In genomic region chr3:90668846-90669245, GRCm38 (mm10) we compare ENCODE assay signal across 9 mouse cellular contexts. TPM values are rescaled to one million over a fixed set of nuclear protein-coding genes. Genes with fewer than 3 reads are reported as not detected.
DNase-seq lines count a peak whose midpoint lies in the region; ATAC-seq and TF ChIP-seq lines count a peak whose summit lies in the region.
"Had no signal": no experiment of that assay in that cellular context is flagged by ENCODE, and none has a peak within 500 bp of the region (broad histone marks: within the 10 kb centered on the region; RNA-seq: fewer than 3 reads in every experiment).

TSS of gene S100a8 (plus strand) at chr3:90668978.

- H3K4me3 ChIP-seq in kidney, embryonic 15.5 days (replicated peaks) = no peak within 1 kb of the TSS
- no peak within 1 kb of the TSS for H3K4me3 ChIP-seq in kidney, embryonic 14.5 days (ENCODE audit: low read length)
- H3K4me3 ChIP-seq in forebrain, postnatal 0 days (ENCODE audit: low read depth, low read length) = no peak within 1 kb of the TSS

- no peak for ATAC-seq in kidney, embryonic 15.5 days (replicated peaks; ENCODE audit: low FRiP score)
- no peak for ATAC-seq in kidney, embryonic 14.5 days (ENCODE audit: low FRiP score, low TSS enrichment)
- no peak for ATAC-seq in forebrain, postnatal 0 days

- TF ChIP-seq CTCF in forebrain, postnatal 0 days (IDR thresholded peaks at IDR 0.05; ENCODE audit: low read depth) = no peak

- 70% methylated on average over 8 of the region's 8 CpGs for WGBS in kidney, embryonic 15.5 days
- 60% methylated on average over 8 of the region's 8 CpGs for WGBS in kidney, embryonic 14.5 days
- WGBS in forebrain, postnatal 0 days = 46% methylated on average over 8 of the region's 8 CpGs

- no peaks in the 10 kb centered on the region for H3K9me3 ChIP-seq in kidney, embryonic 15.5 days (replicated peaks)
- no peaks in the 10 kb centered on the region for H3K9me3 ChIP-seq in kidney, embryonic 14.5 days (ENCODE audit: control insufficient read depth, low read length)
- H3K9me3 ChIP-seq in forebrain, postnatal 0 days (ENCODE audit: low read length) = no peaks in the 10 kb centered on the region

- no peak within 1 kb of the TSS for H3K27ac ChIP-seq in kidney, embryonic 15.5 days
- H3K27ac ChIP-seq in kidney, embryonic 14.5 days (ENCODE audit: low read depth, low read length) = no peak within 1 kb of the TSS
- H3K27ac ChIP-seq in forebrain, postnatal 0 days (ENCODE audit: low read depth, low read length) = no peak within 1 kb of the TSS

- H3K4me2 ChIP-seq in kidney, embryonic 15.5 days = no peak within 1 kb of the TSS
- H3K4me2 ChIP-seq in kidney, embryonic 14.5 days (replicated peaks; ENCODE audit: low read depth, low read length) = no peak within 1 kb of the TSS
- H3K4me2 ChIP-seq in forebrain, postnatal 0 days (ENCODE audit: low read depth) = no peak within 1 kb of the TSS

- H3K36me3 ChIP-seq in kidney, embryonic 15.5 days = no peaks in the 10 kb centered on the region
- H3K36me3 ChIP-seq in kidney, embryonic 14.5 days (ENCODE audit: control insufficient read depth, insufficient read depth, low read length) = no peaks in the 10 kb centered on the region
- H3K36me3 ChIP-seq in forebrain, postnatal 0 days (ENCODE audit: insufficient read depth) = no peaks in the 10 kb centered on the region

- peak; percentile 40 for DNase-seq in adrenal gland, adult 2 months
- DNase-seq in gonadal fat pad, adult 2 months (ENCODE audit: low read depth) = peak; percentile 83
- DNase-seq in lung, postnatal 10 days = peak; percentile 68
- no peak for DNase-seq in layer of hippocampus, adult 9-11 months
- DNase-seq in forebrain, postnatal 0 days = no peak
- DNase-seq in embryo, embryonic 11 days = no peak

- H3K27me3 ChIP-seq in kidney, embryonic 15.5 days = no peaks in the 10 kb centered on the region
- H3K27me3 ChIP-seq in kidney, embryonic 14.5 days (ENCODE audit: control insufficient read depth, insufficient read depth, low read length) = no peaks in the 10 kb centered on the region
- no peaks in the 10 kb centered on the region for H3K27me3 ChIP-seq in forebrain, postnatal 0 days (ENCODE audit: insufficient read depth, low read length)

- no peak within 1 kb of the TSS for H3K9ac ChIP-seq in kidney, embryonic 15.5 days
- H3K9ac ChIP-seq in kidney, embryonic 14.5 days (ENCODE audit: low read depth, low read length) = no peak within 1 kb of the TSS
- no peak within 1 kb of the TSS for H3K9ac ChIP-seq in forebrain, postnatal 0 days

- H3K4me1 ChIP-seq in kidney, embryonic 15.5 days = no peaks in the 10 kb centered on the region
- H3K4me1 ChIP-seq in kidney, embryonic 14.5 days (ENCODE audit: control insufficient read depth, insufficient read depth, low read length) = no peaks in the 10 kb centered on the region
- no peaks in the 10 kb centered on the region for H3K4me1 ChIP-seq in forebrain, postnatal 0 days (ENCODE audit: insufficient read depth)

RNA-seq across cellular contexts. Expression of gene S100a8, which starts in this region (rescaled TPM):
- polyA plus RNA-seq in kidney, embryonic 15.5 days (2015; fragmentation: Nextera tagmentation; extraction: Ambion mirVana) = 34.3 and 50.5 TPM in 2 replicates
- polyA plus RNA-seq in kidney, embryonic 14.5 days (2014; fragmentation: Nextera tagmentation; extraction: Ambion mirVana) = 2.4 and 4.2 TPM in 2 replicates
- total RNA-seq in adrenal gland, adult 2 months (2021) = 1 to 10 TPM; 3.2 to 3.6 TPM
- not detected in 2 replicates for polyA plus RNA-seq in adrenal gland, adult 2 months (2012; rRNA removed)
- 0.48 and 7.4 TPM in 2 replicates for polyA plus RNA-seq in gonadal fat pad, adult 2 months (2012; rRNA removed)
- 6.7 and 15.1 TPM in 2 replicates for total RNA-seq in forebrain, postnatal 0 days (2014; rRNA removed)
- 4.3 and 13.9 TPM in 2 replicates for polyA plus RNA-seq in forebrain, postnatal 0 days (2015; fragmentation: Nextera tagmentation; extraction: Ambion mirVana)
- polyA plus RNA-seq: testis, adult 2 months had no signal

Comparison
In these comparisons a context has a peak if more than half of its experiments do, and no peak if none do; other contexts are left out.
1. DNase-seq: peak in adrenal gland, adult 2 months (single experiment), gonadal fat pad, adult 2 months (single experiment) and lung, postnatal 10 days (single experiment); none in layer of hippocampus, adult 9-11 months (single experiment), forebrain, postnatal 0 days (single experiment) and embryo, embryonic 11 days (single experiment).